Mouse (Mus musculus): ENCODE measurements around the gene Dock6.
A peak's percentile ranks its signal among the peaks of the same experiment; 100 is the strongest.
"Not testable (repeated sequence)": the region's sequence is repeated elsewhere in the genome, so short reads cannot be mapped to it uniquely, and the experiment has no call there.

The Dock6 gene

DNA sequence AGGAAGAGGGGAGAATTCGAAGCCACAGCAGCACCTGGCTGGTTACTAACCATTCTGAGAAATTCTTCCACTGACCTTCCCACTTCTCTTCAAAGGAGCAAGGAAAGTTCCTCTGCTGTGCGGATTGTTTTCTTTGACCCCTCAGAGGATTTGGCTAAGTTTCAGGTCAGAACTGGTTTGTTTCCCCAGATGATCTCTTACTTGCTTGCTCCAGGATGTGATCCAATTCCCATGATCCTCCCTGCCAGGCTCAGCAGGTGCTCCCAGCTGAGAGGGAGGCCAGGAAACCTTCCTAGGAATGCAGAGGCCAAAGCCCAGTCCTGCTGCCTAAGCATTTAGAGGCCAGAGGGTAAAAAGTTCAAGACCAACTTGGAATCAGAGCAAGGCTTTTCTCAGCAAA is 14.2 kb upstream of the Dock6 start:
- H3K36me3 ChIP-seq (ENCODE audit: insufficient read depth, low read length), result no peaks in the 10 kb centered on the region
- H3K27me3 ChIP-seq (ENCODE audit: insufficient read depth, low read length), result no peaks in the 10 kb centered on the region
- TF ChIP-seq POU5F1 (IDR thresholded peaks at IDR 0.05; ENCODE audit: borderline replicate concordance, low read length) (no peak), NANOG (IDR thresholded peaks at IDR 0.05; ENCODE audit: borderline replicate concordance, low read length) (no peak), CTCF (conservative IDR thresholded peaks at IDR 0.05; ENCODE audit: low read length) (no peak)
- H3K4me3 ChIP-seq (replicated peaks; ENCODE audit: low read length), result no peak overlapping the region
- H3K9me3 ChIP-seq (ENCODE audit: low read length), result peaks cover 12% of the 10 kb centered on the region
- H3K4me1 ChIP-seq (replicated peaks; ENCODE audit: low read depth, low read length), result peaks cover 54% of the 10 kb centered on the region

DNA sequence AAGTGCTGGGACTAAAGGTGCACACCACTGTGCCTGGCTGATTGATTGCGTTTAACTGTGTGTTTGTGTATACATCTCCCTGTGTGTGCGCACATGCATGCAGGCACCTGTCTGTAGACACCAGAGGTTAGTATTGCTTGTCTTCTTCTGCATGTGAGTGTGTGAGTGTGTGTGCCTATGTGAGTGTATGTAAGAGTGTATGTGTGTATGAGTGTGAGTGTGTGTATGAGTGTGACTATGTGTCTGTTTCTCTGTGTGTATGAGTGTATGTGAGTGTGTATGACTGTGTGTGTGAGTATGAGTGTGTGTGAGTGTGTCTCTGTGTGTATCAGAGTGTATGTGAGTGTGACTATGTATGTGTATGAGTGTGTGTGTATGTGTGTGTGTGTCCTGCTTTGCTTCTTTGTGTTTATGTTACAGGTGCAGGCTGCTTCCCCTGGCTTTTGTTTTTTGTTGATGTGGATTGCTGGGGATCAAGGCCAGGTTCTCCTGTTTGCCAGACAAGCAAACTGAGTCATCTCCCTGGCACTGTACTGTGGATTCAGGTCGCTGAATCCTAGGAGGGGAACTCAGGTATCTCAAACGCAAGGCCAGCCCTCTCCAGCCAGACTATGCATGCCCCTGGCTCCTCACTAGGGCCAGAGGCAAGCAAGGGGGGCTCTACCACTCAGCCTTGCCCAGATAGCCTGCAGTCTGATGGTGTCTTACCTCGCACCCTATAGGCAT is 13.4 kb upstream of the Dock6 start:
- Histone ChIP-seq H3K36me3 (ENCODE audit: insufficient read depth, low read length) (no peaks in the 10 kb centered on the region), H3K4me3 (replicated peaks; ENCODE audit: low read length) (no peak overlapping the region), H3K9me3 (ENCODE audit: low read length) (peaks cover 19% of the 10 kb centered on the region), H3K27me3 (ENCODE audit: insufficient read depth, low read length) (no peaks in the 10 kb centered on the region), H3K4me1 (replicated peaks; ENCODE audit: low read depth, low read length) (peaks cover 61% of the 10 kb centered on the region)
- TF ChIP-seq POU5F1 (IDR thresholded peaks at IDR 0.05; ENCODE audit: borderline replicate concordance, low read length) (no peak), NANOG (IDR thresholded peaks at IDR 0.05; ENCODE audit: borderline replicate concordance, low read length) (no peak), CTCF (conservative IDR thresholded peaks at IDR 0.05; ENCODE audit: low read length) (no peak)

DNA sequence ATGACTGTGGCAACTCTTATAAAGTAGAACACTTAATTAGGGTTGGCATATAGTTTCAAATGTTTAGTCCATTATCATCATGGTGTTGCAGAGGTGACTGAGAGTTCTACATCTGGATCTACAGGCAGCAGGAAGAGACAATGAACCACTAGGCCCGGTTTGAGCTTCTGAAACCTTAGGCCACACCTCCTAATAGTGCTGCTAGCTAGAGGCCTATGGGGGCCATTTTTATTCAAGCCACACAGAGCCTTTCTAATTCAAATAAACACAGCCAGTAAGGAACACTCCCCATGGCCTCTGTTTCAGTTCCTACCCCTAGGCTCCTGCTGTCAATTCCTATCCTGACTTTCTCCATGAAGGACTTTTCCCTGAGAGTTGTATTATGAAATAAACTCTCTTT is 9.7 kb upstream of the Dock6 start:
- peaks cover 70% of the 10 kb centered on the region for H3K4me1 ChIP-seq (replicated peaks; ENCODE audit: low read depth, low read length)

DNA sequence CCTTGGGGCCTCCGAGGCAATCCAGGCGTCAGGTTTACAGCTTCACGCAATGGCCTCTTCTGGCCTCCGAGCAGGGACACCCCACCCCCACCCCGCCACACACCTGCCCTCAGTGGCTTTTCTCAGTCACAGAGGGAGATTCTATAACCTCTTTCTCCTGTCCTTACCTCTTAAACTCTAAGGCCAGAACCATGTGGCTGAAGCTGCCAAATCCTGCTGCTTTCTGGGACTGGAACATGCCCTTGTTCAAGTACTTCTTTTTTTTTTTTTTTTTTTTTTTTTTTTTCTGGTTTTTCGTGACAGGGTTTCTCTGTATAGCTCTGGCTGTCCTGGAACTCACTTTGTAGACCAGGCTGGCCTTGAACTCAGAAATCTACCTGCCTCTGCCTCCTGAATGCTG is 7.9 kb upstream of the Dock6 start:
- peaks cover 14% of the 10 kb centered on the region for H3K9me3 ChIP-seq (ENCODE audit: low read length)
- peaks cover 58% of the 10 kb centered on the region for H3K4me1 ChIP-seq (replicated peaks; ENCODE audit: low read depth, low read length)
- not testable (repeated sequence) for H3K36me3 ChIP-seq (ENCODE audit: insufficient read depth, low read length); H3K27me3 ChIP-seq (ENCODE audit: insufficient read depth, low read length)
- H3K4me3 ChIP-seq (replicated peaks; ENCODE audit: low read length), result peak overlapping the region; percentile 54

More for the DNA sequence above, 9.7 kb upstream of the Dock6 start:
- H3K4me3 ChIP-seq (replicated peaks; ENCODE audit: low read length), result no peak overlapping the region
- peaks cover 14% of the 10 kb centered on the region for H3K9me3 ChIP-seq (ENCODE audit: low read length)
- TF ChIP-seq CTCF (conservative IDR thresholded peaks at IDR 0.05; ENCODE audit: low read length), result no peak
- no peak for TF ChIP-seq NANOG (IDR thresholded peaks at IDR 0.05; ENCODE audit: borderline replicate concordance, low read length)
- TF ChIP-seq POU5F1 (IDR thresholded peaks at IDR 0.05; ENCODE audit: borderline replicate concordance, low read length), result no peak
- no peaks in the 10 kb centered on the region for H3K27me3 ChIP-seq (ENCODE audit: insufficient read depth, low read length)
- no peaks in the 10 kb centered on the region for H3K36me3 ChIP-seq (ENCODE audit: insufficient read depth, low read length)

DNA sequence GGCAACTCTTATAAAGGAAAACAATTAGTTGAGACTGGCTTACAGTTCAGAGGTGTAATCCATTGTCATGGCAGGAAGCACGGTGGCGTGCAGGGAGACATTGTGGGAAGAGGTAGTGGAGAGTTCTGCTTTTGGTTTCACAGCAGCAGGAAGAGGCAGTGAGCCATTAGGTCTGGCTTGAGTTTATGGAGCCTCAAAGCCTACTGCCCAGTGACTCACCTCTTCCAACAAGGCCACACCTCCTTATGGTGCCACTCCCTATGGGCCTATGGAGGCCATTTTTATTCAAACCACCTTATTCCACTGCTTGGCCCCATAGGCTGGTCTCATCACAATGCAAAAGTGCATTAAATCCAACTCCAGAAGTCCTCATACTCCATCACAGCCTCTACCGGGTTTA is 7.2 kb upstream of the Dock6 start:
- H3K4me1 ChIP-seq (replicated peaks; ENCODE audit: low read depth, low read length), result peaks cover 59% of the 10 kb centered on the region
- TF ChIP-seq NANOG (IDR thresholded peaks at IDR 0.05; ENCODE audit: borderline replicate concordance, low read length) (no peak), CTCF (conservative IDR thresholded peaks at IDR 0.05; ENCODE audit: low read length) (no peak), POU5F1 (IDR thresholded peaks at IDR 0.05; ENCODE audit: borderline replicate concordance, low read length) (no peak)
- H3K9me3 ChIP-seq (ENCODE audit: low read length), result peaks cover 14% of the 10 kb centered on the region

DNA sequence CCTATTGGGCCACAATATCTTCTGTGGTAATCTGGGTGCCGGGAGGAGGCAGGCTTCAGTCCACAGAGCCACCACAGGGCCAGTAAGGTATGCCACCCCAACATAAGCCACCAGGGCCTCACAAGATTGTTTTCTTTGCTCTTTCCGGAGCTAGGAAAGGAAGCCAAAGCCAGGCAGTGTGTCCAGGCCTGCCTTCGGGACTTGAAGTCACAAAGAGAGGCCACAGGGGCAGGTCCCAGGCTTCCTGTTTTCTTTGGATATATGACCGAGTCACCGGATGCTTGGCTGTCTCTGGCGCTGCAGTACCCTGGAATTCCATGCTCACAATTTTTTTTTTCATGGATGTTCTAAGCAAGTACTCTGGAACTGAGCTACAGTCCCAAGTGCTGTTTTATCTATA is 5.6 kb upstream of the Dock6 start:
- Histone ChIP-seq H3K4me1 (replicated peaks; ENCODE audit: low read depth, low read length) (peaks cover 60% of the 10 kb centered on the region), H3K9me3 (ENCODE audit: low read length) (peaks cover 14% of the 10 kb centered on the region), H3K27me3 (ENCODE audit: insufficient read depth, low read length) (no peaks in the 10 kb centered on the region), H3K4me3 (replicated peaks; ENCODE audit: low read length) (no peak overlapping the region), H3K36me3 (ENCODE audit: insufficient read depth, low read length) (no peaks in the 10 kb centered on the region)
- TF ChIP-seq POU5F1 (IDR thresholded peaks at IDR 0.05; ENCODE audit: borderline replicate concordance, low read length) (no peak), NANOG (IDR thresholded peaks at IDR 0.05; ENCODE audit: borderline replicate concordance, low read length) (no peak), CTCF (conservative IDR thresholded peaks at IDR 0.05; ENCODE audit: low read length) (no peak)

More for the DNA sequence above, 7.2 kb upstream of the Dock6 start:
- Histone ChIP-seq H3K4me3 (replicated peaks; ENCODE audit: low read length) (peak overlapping the region; percentile 54; the same call in 1 of the 2 replicates), H3K36me3 (ENCODE audit: insufficient read depth, low read length) (no peaks in the 10 kb centered on the region), H3K27me3 (ENCODE audit: insufficient read depth, low read length) (no peaks in the 10 kb centered on the region)

DNA sequence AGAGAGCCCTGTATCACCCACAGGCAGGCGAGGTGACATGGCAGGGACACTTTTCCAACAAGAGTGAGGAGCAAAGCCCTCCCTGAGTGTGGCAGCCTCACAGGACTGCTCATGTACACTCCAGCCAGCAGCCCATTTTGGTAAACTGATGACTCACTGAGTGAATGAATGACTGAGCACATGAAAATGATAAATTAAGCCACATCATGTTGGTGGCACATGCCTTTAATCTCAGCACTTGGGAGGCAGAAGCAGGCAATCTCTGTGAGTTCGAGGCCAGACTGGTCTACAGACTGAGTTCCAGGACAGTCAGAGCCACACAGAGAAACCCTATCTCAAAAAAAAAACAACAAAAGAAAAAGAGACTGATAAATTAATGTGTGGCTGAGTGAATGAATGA is 5.1 kb upstream of the Dock6 start:
- TF ChIP-seq NANOG (IDR thresholded peaks at IDR 0.05; ENCODE audit: borderline replicate concordance, low read length), result no peak
- TF ChIP-seq POU5F1 (IDR thresholded peaks at IDR 0.05; ENCODE audit: borderline replicate concordance, low read length), result no peak
- TF ChIP-seq CTCF (conservative IDR thresholded peaks at IDR 0.05; ENCODE audit: low read length), result no peak
- no peaks in the 10 kb centered on the region for H3K27me3 ChIP-seq (ENCODE audit: insufficient read depth, low read length)
- peaks cover 57% of the 10 kb centered on the region for H3K4me1 ChIP-seq (replicated peaks; ENCODE audit: low read depth, low read length)
- H3K36me3 ChIP-seq (ENCODE audit: insufficient read depth, low read length), result no peaks in the 10 kb centered on the region
- peaks cover 14% of the 10 kb centered on the region for H3K9me3 ChIP-seq (ENCODE audit: low read length)
- no peak overlapping the region for H3K4me3 ChIP-seq (replicated peaks; ENCODE audit: low read length)

DNA sequence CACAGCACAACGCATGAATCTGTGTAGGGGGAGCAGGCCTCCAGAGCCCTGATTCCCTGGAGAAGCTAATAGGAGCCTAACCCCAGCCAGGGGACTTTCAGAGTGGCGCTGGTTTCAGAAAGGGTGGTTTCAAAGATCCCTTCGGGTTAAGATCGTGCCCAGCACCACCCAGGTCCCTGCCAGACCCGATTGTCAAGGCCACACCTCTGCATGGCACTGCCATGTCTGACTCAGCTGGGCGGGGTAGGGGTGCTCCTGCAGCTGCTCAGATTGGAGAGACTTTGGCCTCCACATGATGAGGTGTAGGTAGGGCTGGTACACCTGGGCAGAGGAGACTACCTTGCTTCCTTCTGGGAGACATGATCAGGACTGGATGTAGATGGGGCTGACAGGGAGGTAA is 2.5 kb upstream of the Dock6 start:
- H3K4me1 ChIP-seq (replicated peaks; ENCODE audit: low read depth, low read length), result peaks cover 60% of the 10 kb centered on the region
- no peaks in the 10 kb centered on the region for H3K9me3 ChIP-seq (ENCODE audit: low read length)
- no peaks in the 10 kb centered on the region for H3K27me3 ChIP-seq (ENCODE audit: insufficient read depth, low read length)
- H3K4me3 ChIP-seq (replicated peaks; ENCODE audit: low read length), result no peak overlapping the region; the same call in 1 of the 2 replicates
- TF ChIP-seq POU5F1 (IDR thresholded peaks at IDR 0.05; ENCODE audit: borderline replicate concordance, low read length) (no peak), CTCF (conservative IDR thresholded peaks at IDR 0.05; ENCODE audit: low read length) (no peak), NANOG (IDR thresholded peaks at IDR 0.05; ENCODE audit: borderline replicate concordance, low read length) (no peak)
- peaks cover 13% of the 10 kb centered on the region; the same call in 1 of the 2 replicates for H3K36me3 ChIP-seq (ENCODE audit: insufficient read depth, low read length)

DNA sequence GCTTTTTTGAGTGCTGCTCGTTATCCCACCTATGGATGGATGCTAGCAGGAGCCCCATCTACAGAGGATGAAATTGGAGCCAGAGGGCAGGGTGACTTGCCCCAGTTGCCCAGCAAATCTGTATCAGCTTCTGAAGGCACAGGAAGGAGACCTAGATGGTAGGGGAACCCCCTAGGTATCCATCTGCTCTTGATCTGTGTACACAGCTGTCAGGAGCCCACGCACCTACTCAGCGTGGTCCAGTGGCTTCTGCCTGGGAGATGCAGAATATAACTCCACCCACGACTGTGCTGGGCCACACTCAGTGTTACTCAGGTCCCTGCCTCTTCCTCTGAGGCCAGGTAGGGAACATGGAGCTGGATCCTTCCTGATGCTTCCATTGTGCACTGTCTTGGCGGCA is 1.5 kb upstream of the Dock6 start:
- Histone ChIP-seq H3K4me1 (replicated peaks; ENCODE audit: low read depth, low read length) (peaks cover 57% of the 10 kb centered on the region), H3K27me3 (ENCODE audit: insufficient read depth, low read length) (no peaks in the 10 kb centered on the region), H3K36me3 (ENCODE audit: insufficient read depth, low read length) (peaks cover 15% of the 10 kb centered on the region; the same call in 1 of the 2 replicates), H3K9me3 (ENCODE audit: low read length) (no peaks in the 10 kb centered on the region), H3K4me3 (replicated peaks; ENCODE audit: low read length) (no peak overlapping the region)
- TF ChIP-seq CTCF (conservative IDR thresholded peaks at IDR 0.05; ENCODE audit: low read length) (no peak), POU5F1 (IDR thresholded peaks at IDR 0.05; ENCODE audit: borderline replicate concordance, low read length) (no peak), NANOG (IDR thresholded peaks at IDR 0.05; ENCODE audit: borderline replicate concordance, low read length) (no peak)

Data from E14TG2a.4 (cell line).